ENCODE assay signal across 8 mouse cellular contexts in genomic region chr5:53998743-53999460, GRCm38 (mm10). TPM values are rescaled to one million over a fixed set of nuclear protein-coding genes. Genes with fewer than 3 reads are reported as not detected.
DNase-seq lines count a peak whose midpoint lies in the region; ATAC-seq and TF ChIP-seq lines count a peak whose summit lies in the region.

No protein-coding gene starts in this region.

- H3K9me3 ChIP-seq in intestine, postnatal 0 days (ENCODE audit: control insufficient read depth) = no peaks in the 10 kb centered on the region
- no peaks in the 10 kb centered on the region for H3K9me3 ChIP-seq in limb, embryonic 14.5 days (ENCODE audit: control insufficient read depth, low read length)
- no peaks in the 10 kb centered on the region for H3K9me3 ChIP-seq in midbrain, embryonic 15.5 days

- peak; percentile 52 for DNase-seq in layer of hippocampus, adult 11-12 months (ENCODE audit: low spot score)
- no peak for DNase-seq in layer of hippocampus, adult 9-10 months (ENCODE audit: low spot score)
- peak; percentile 72 for DNase-seq in embryo, embryonic 9.5 days (ENCODE audit: extremely low spot score)
- peak; percentile 48 to 69 for DNase-seq in gastrocnemius, postnatal 4 days (ENCODE audit: low spot score in 2 of 2)
- peak; percentile 55 for DNase-seq in limb, embryonic 14.5 days (ENCODE audit: low spot score)
- peak; percentile 63 to 71 for DNase-seq in spleen, postnatal 10 days (ENCODE audit: low spot score in 2 of 2)

- no peak for TF ChIP-seq POLR2A in limb, embryonic 14.5 days (IDR thresholded peaks at IDR 0.05; ENCODE audit: borderline replicate concordance, extremely low read depth, insufficient read depth, insufficient read length)

- peak overlapping the region; percentile 86 for H3K4me2 ChIP-seq in intestine, postnatal 0 days (replicated peaks; ENCODE audit: low read depth)
- H3K4me2 ChIP-seq in limb, embryonic 14.5 days (replicated peaks; ENCODE audit: low read depth, low read length, severe bottlenecking) = peak overlapping the region; percentile 92
- H3K4me2 ChIP-seq in midbrain, embryonic 15.5 days = peak overlapping the region; percentile 74

- H3K9ac ChIP-seq in intestine, postnatal 0 days (ENCODE audit: low read depth, low read length) = peak overlapping the region; percentile 81
- peak overlapping the region; percentile 86 for H3K9ac ChIP-seq in limb, embryonic 14.5 days (ENCODE audit: low read depth, low read length, severe bottlenecking)
- H3K9ac ChIP-seq in midbrain, embryonic 15.5 days = peak overlapping the region; percentile 95

- peak; percentile 49 for ATAC-seq in intestine, postnatal 0 days
- peak; percentile 21 for ATAC-seq in limb, embryonic 14.5 days (ENCODE audit: low FRiP score, low read depth)
- ATAC-seq in midbrain, embryonic 15.5 days (replicated peaks) = peak; percentile 72

- no peaks in the 10 kb centered on the region for H3K27me3 ChIP-seq in intestine, postnatal 0 days (replicated peaks; ENCODE audit: control insufficient read depth, insufficient read depth, low read length)
- no peaks in the 10 kb centered on the region for H3K27me3 ChIP-seq in limb, embryonic 14.5 days (ENCODE audit: control insufficient read depth, insufficient read depth, low read length)
- no peaks in the 10 kb centered on the region for H3K27me3 ChIP-seq in midbrain, embryonic 15.5 days (replicated peaks)

- peak overlapping the region; percentile 90 for H3K4me3 ChIP-seq in intestine, postnatal 0 days (ENCODE audit: low read depth, low read length)
- peak overlapping the region; percentile 90 for H3K4me3 ChIP-seq in limb, embryonic 14.5 days (replicated peaks; ENCODE audit: low read length)
- peak overlapping the region; percentile 98 for H3K4me3 ChIP-seq in midbrain, embryonic 15.5 days

- H3K36me3 ChIP-seq in intestine, postnatal 0 days (ENCODE audit: control insufficient read depth, insufficient read depth) = no peaks in the 10 kb centered on the region
- no peaks in the 10 kb centered on the region for H3K36me3 ChIP-seq in limb, embryonic 14.5 days (ENCODE audit: control insufficient read depth, insufficient read depth, low read length)
- no peaks in the 10 kb centered on the region for H3K36me3 ChIP-seq in midbrain, embryonic 15.5 days (replicated peaks)

- WGBS in intestine, postnatal 0 days = under 1% methylated on average over 70 of the region's 76 CpGs
- WGBS in limb, embryonic 14.5 days = under 1% methylated on average over 64 of the region's 76 CpGs
- under 1% methylated on average over 76 of the region's 76 CpGs for WGBS in midbrain, embryonic 15.5 days

- peaks cover 3% of the 10 kb centered on the region; the same call in 1 of the 2 replicates for H3K4me1 ChIP-seq in intestine, postnatal 0 days (replicated peaks; ENCODE audit: control insufficient read depth, insufficient read depth, low read length)
- peaks cover 21% of the 10 kb centered on the region for H3K4me1 ChIP-seq in limb, embryonic 14.5 days (ENCODE audit: control insufficient read depth, insufficient read depth, low read length)
- H3K4me1 ChIP-seq in midbrain, embryonic 15.5 days = peaks cover 35% of the 10 kb centered on the region

- peak overlapping the region; percentile 89 for H3K27ac ChIP-seq in intestine, postnatal 0 days (ENCODE audit: low read depth, low read length)
- peak overlapping the region; percentile 82 for H3K27ac ChIP-seq in limb, embryonic 14.5 days (replicated peaks; ENCODE audit: low read depth, low read length)
- H3K27ac ChIP-seq in midbrain, embryonic 15.5 days = peak overlapping the region; percentile 94

- no peak for TF ChIP-seq CTCF in intestine, postnatal 0 days (IDR thresholded peaks at IDR 0.05; ENCODE audit: low read depth)

RNA-seq across cellular contexts. Expression of gene Stim2, which starts 0.6 kb away (rescaled TPM):
- 10 to 100 TPM; 72.8 to 82.9 TPM for total RNA-seq in gastrocnemius, postnatal 4 days (2021)
- polyA plus RNA-seq in intestine, postnatal 0 days (2015; fragmentation: Nextera tagmentation; extraction: Ambion mirVana) = 13.9 and 14.1 TPM in 2 replicates
- polyA plus RNA-seq in limb, embryonic 14.5 days (2012; rRNA removed) = 13.6 and 17.5 TPM in 2 replicates
- 21.1 and 27.4 TPM in 2 replicates for polyA plus RNA-seq in limb, embryonic 14.5 days (2014; fragmentation: Nextera tagmentation; extraction: Ambion mirVana)
- 27.2 and 27.6 TPM in 2 replicates for polyA plus RNA-seq in midbrain, embryonic 15.5 days (2015; fragmentation: Nextera tagmentation; extraction: Ambion mirVana)

Comparison
In these comparisons a context has a peak if more than half of its experiments do, and no peak if none do; other contexts are left out.
1. ATAC-seq: peak in every context shown above with its lines; median percentile 72 in midbrain, embryonic 15.5 days; 49 in intestine, postnatal 0 days; 21 in limb, embryonic 14.5 days.